In genomic region chr9:84754828-84755227, GRCm38 (mm10) we compare ENCODE assay signal across 14 mouse cellular contexts.
"Had no signal": no experiment of that assay in that cellular context is flagged by ENCODE, and none has a peak within 500 bp of the region (broad histone marks: within the 10 kb centered on the region; RNA-seq: fewer than 3 reads in every experiment).

No protein-coding gene starts in this region.

- H3K9ac ChIP-seq: neural tube, embryonic 15.5 days; stomach, embryonic 15.5 days had no signal

- H3K4me2 ChIP-seq: neural tube, embryonic 15.5 days; stomach, embryonic 15.5 days had no signal

- H3K27me3 ChIP-seq: neural tube, embryonic 15.5 days; stomach, embryonic 15.5 days had no signal

- H3K27ac ChIP-seq: neural tube, embryonic 15.5 days; stomach, embryonic 15.5 days; stomach, postnatal 0 days had no signal

- H3K9me3 ChIP-seq: neural tube, embryonic 15.5 days; stomach, embryonic 15.5 days had no signal

- H3K4me1 ChIP-seq: neural tube, embryonic 15.5 days; stomach, embryonic 15.5 days had no signal

- H3K4me3 ChIP-seq: neural tube, embryonic 15.5 days; stomach, embryonic 15.5 days had no signal

- DNase-seq: right cerebral cortex, adult 18-20 months; right cerebral cortex, postnatal 14 days; right cerebral cortex, postnatal 25 days; right cerebral cortex, postnatal 4 days; spleen, adult 18-20 months; thymus, adult 18-20 months; thymus, adult 2 months; thymus, postnatal 14 days; thymus, postnatal 25 days; thymus, postnatal 36 days; thymus, postnatal 4 days had no signal

- H3K36me3 ChIP-seq: neural tube, embryonic 15.5 days; stomach, embryonic 15.5 days had no signal
